Mouse (Mus musculus): Measurements from ENCODE around the gene Dnhd1. TPM values are rescaled to one million over a fixed set of nuclear protein-coding genes. Genes with fewer than 3 reads are reported as not detected.

Gene Dnhd1
- polyA plus RNA-seq, 1 experiment from 2014 or later = 1.9 TPM

DNA sequence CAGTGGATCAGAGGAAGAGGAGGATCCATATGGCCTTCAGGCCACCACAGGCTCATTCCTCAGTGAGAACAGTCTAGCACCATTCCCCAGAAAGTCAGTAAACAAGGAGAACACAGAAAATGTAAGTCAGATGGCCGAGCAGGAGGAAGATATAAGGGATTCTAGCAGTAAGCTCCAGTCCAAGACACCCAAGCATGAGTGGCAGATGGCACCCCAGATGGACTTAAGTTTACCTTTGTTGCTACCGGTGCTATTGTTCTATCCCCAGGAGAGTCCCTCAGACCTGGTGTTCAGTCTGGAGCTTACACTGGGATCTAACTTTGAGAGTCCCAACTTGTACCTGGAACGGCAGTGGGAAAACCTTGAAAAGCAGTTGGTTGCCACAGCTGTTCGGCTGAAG lies 53.2 kb downstream of the Dnhd1 start:
- no peak overlapping the region for H3K4me2 ChIP-seq (ENCODE audit: low read length)
- H3K27ac ChIP-seq (ENCODE audit: low read length) = no peak overlapping the region
- 85% methylated on average over 4 of the region's 4 CpGs for WGBS
- no peak overlapping the region for H3K4me3 ChIP-seq (ENCODE audit: low read depth, low read length)
- H3K4me1 ChIP-seq (ENCODE audit: control insufficient read depth, insufficient read depth, low read length) = no peaks in the 10 kb centered on the region
- H3K9ac ChIP-seq (ENCODE audit: low read depth, low read length) = no peak overlapping the region
- no peaks in the 10 kb centered on the region for H3K36me3 ChIP-seq (ENCODE audit: control insufficient read depth, insufficient read depth, low read length)
- ATAC-seq = no peak
- no peaks in the 10 kb centered on the region for H3K27me3 ChIP-seq (ENCODE audit: control insufficient read depth, insufficient read depth, low read depth, low read length)
- no peaks in the 10 kb centered on the region for H3K9me3 ChIP-seq (replicated peaks; ENCODE audit: control insufficient read depth, low read length, poor library complexity, severe bottlenecking)

DNA sequence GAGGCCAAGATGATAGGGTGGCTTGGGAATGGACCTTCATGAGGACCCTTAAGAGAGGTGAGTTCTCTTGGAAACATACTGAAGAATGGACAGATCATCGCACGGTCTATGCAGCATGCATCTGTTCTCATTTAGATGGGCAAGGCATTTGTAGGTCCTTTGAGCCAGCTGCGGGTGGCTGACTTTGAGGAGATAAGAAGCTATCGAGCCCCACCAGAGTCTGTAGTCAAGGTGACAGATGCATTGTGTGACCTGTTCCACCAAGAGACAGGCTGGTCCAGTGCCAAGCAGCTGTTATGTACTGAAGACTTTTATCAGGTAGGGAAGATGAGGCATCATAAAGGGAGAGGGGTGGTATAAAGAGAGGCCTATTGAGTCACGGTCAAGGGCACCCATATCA lies 58.1 kb downstream of the Dnhd1 start:
- H3K36me3 ChIP-seq (ENCODE audit: control insufficient read depth, insufficient read depth, low read length) = no peaks in the 10 kb centered on the region
- H3K4me1 ChIP-seq (ENCODE audit: control insufficient read depth, insufficient read depth, low read length) = no peaks in the 10 kb centered on the region
- no peak overlapping the region for H3K9ac ChIP-seq (ENCODE audit: low read depth, low read length)
- no peak overlapping the region for H3K27ac ChIP-seq (ENCODE audit: low read length)
- ATAC-seq = no peak
- no peaks in the 10 kb centered on the region for H3K27me3 ChIP-seq (ENCODE audit: control insufficient read depth, insufficient read depth, low read depth, low read length)
- H3K4me2 ChIP-seq (ENCODE audit: low read length) = no peak overlapping the region
- no peak overlapping the region for H3K4me3 ChIP-seq (ENCODE audit: low read depth, low read length)
- WGBS = 94% methylated on average over 5 of the region's 5 CpGs
- H3K9me3 ChIP-seq (replicated peaks; ENCODE audit: control insufficient read depth, low read length, poor library complexity, severe bottlenecking) = no peaks in the 10 kb centered on the region

DNA sequence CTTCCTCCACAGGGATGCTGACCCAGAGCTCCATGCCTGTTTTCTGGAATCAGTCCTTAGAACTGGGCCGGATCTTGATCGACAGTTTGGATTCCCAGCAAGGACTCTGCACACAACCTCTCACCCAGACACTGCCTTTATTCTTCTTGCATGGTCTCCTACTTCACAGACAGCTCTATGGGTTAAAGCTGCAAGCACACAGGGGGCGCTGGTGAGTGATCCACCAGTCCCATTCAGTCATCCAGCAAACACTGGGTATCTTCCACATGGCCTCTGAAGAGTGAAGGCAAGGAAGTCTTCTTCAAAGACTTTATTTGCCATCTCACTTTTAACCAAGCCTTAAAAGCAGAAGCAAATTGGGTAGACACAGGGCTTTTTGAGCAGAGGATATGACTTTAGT lies 64.7 kb downstream of the Dnhd1 start:
- Histone ChIP-seq H3K4me1 (ENCODE audit: control insufficient read depth, insufficient read depth, low read length) (no peaks in the 10 kb centered on the region), H3K27ac (ENCODE audit: low read length) (no peak overlapping the region), H3K36me3 (ENCODE audit: control insufficient read depth, insufficient read depth, low read length) (no peaks in the 10 kb centered on the region), H3K27me3 (ENCODE audit: control insufficient read depth, insufficient read depth, low read depth, low read length) (no peaks in the 10 kb centered on the region), H3K4me3 (ENCODE audit: low read depth, low read length) (no peak overlapping the region), H3K4me2 (ENCODE audit: low read length) (no peak overlapping the region), H3K9me3 (replicated peaks; ENCODE audit: control insufficient read depth, low read length, poor library complexity, severe bottlenecking) (no peaks in the 10 kb centered on the region), H3K9ac (ENCODE audit: low read depth, low read length) (no peak overlapping the region)
- WGBS = 66% methylated on average over 3 of the region's 3 CpGs
- ATAC-seq = no peak

DNA sequence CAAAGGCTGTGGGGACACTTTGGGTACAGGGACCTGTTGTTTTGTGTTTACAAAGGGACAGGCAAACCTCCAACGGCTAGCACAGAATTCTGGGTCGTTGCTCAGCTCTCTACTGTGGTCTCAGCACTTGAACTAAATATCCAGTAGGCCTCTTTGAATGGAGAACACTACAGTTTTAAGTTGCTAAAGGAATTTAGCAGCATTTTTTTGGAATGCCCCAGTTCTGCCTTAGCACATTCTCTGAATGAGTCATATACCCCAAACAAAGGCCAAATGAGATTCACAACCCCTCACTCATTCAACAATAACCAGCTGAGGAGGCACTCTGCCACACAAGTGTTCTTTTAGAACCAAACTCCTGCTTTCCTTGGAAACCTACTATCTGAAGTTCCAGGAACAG lies 71.3 kb downstream of the Dnhd1 start:
- no peaks in the 10 kb centered on the region for H3K36me3 ChIP-seq (ENCODE audit: control insufficient read depth, insufficient read depth, low read length)
- WGBS = 75% methylated on average over 2 of the region's 2 CpGs
- ATAC-seq = no peak
- no peak overlapping the region for H3K9ac ChIP-seq (ENCODE audit: low read depth, low read length)
- H3K9me3 ChIP-seq (replicated peaks; ENCODE audit: control insufficient read depth, low read length, poor library complexity, severe bottlenecking) = no peaks in the 10 kb centered on the region
- no peak overlapping the region for H3K4me2 ChIP-seq (ENCODE audit: low read length)
- H3K4me3 ChIP-seq (ENCODE audit: low read depth, low read length) = no peak overlapping the region
- H3K27me3 ChIP-seq (ENCODE audit: control insufficient read depth, insufficient read depth, low read depth, low read length) = no peaks in the 10 kb centered on the region
- no peaks in the 10 kb centered on the region for H3K4me1 ChIP-seq (ENCODE audit: control insufficient read depth, insufficient read depth, low read length)
- no peak overlapping the region for H3K27ac ChIP-seq (ENCODE audit: low read length)

DNA sequence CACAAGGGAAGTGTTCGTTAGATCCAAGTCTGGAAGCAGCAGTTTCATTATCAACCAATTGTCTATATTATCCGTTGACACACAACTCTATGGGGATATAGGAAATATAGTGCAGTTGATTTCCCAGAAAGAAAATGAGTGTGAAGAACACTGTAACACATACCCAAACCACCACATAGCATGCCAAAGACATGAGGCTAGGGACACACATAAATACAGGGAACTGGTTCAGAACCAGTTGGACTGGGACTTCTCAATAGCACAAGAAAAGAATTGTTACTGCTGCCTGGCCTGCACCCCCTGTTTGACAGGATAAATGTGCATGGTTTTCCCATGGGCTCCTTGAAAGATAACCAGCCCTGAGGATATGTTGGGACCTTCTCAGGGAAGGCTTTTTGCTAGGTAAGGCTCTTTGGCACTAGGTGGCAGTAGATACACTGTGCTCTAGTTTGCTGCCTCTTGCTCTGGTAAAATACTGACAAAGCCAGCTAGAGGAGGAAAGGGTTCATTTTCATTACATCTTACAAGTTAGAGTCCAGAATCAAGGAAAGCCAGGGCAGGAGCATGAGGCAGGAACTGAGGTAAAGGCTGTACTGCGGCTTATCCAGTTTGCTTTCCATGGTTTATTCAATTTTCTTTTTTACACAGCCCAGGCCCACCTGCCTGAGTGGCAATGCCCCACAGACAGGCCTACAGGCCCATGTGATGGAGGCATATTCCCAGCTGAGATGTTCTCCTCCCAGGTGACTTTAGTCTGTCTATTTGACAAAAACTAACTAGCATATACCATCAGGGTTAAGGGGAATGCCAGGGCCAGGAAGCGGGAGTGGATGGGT lies 75.7 kb downstream of the Dnhd1 start:
- H3K27ac ChIP-seq (ENCODE audit: low read length) = no peak overlapping the region
- no peak overlapping the region for H3K9ac ChIP-seq (ENCODE audit: low read depth, low read length)
- no peak overlapping the region for H3K4me2 ChIP-seq (ENCODE audit: low read length)
- peaks cover 3% of the 10 kb centered on the region; the same call in 1 of the 2 replicates for H3K36me3 ChIP-seq (ENCODE audit: control insufficient read depth, insufficient read depth, low read length)
- no peaks in the 10 kb centered on the region for H3K9me3 ChIP-seq (replicated peaks; ENCODE audit: control insufficient read depth, low read length, poor library complexity, severe bottlenecking)
- WGBS = 75% methylated on average over 4 of the region's 4 CpGs
- H3K27me3 ChIP-seq (ENCODE audit: control insufficient read depth, insufficient read depth, low read depth, low read length) = no peaks in the 10 kb centered on the region
- no peak overlapping the region for H3K4me3 ChIP-seq (ENCODE audit: low read depth, low read length)
- peak; percentile 82 for ATAC-seq
- no peaks in the 10 kb centered on the region for H3K4me1 ChIP-seq (ENCODE audit: control insufficient read depth, insufficient read depth, low read length)

DNA sequence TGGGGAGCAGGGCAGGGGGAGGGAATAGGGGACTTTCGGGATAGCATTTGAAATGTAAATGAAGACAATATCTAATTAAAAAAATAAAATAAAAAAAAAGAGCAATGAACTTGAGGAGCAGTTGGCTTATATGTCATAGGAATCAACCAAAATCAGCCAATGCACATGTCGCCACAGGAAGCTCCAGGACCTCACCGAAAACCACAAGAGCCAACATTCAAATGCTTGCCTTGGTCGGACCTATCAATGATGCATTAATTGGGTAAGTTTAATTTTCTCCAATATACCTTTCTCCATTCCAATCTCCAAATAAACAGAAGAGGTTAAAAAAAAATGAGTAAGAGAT lies 76.3 kb downstream of the Dnhd1 start:
- Histone ChIP-seq H3K9me3 (replicated peaks; ENCODE audit: control insufficient read depth, low read length, poor library complexity, severe bottlenecking) (no peaks in the 10 kb centered on the region), H3K4me3 (ENCODE audit: low read depth, low read length) (no peak overlapping the region)

DNA sequence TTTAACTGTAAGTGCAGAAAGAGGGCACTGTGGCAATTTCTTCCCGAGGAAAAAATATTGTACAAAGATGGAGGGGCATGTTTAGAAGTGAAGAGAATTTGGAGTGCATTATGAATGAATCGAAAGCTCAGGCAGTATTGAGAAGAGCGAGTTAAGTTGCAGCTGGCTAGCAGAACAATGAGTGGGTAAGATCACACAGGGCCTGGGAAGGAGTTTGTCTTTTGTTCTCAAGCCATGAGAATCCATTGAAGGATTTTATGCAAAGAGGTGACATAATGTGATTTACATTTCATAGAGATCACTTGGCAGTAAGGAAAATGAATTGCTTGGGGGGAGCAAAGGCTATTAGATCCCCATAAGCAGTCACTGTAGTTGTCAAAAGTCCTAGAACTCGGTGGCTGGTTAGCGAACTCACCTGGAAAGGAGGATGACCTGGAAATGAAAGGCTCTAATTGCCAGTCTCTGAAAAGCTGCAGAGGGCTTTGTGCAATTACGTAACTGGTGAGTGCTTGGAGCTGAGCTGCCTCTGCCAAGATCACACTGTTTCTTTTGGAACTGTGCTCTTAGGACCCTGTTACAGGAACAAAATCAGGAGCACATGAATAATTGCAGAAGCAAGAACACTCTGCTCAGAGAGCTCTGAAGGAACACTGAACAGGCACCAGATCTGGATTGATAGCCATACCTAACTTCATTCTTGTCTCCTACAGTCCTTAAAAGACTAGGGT lies 78.2 kb downstream of the Dnhd1 start:
- Histone ChIP-seq H3K4me2 (ENCODE audit: low read length) (no peak overlapping the region), H3K27ac (ENCODE audit: low read length) (peak overlapping the region; percentile 37; the same call in 1 of the 2 replicates), H3K4me1 (ENCODE audit: control insufficient read depth, insufficient read depth, low read length) (no peaks in the 10 kb centered on the region), H3K9ac (ENCODE audit: low read depth, low read length) (no peak overlapping the region), H3K36me3 (ENCODE audit: control insufficient read depth, insufficient read depth, low read length) (peaks cover 19% of the 10 kb centered on the region), H3K4me3 (ENCODE audit: low read depth, low read length) (no peak overlapping the region), H3K27me3 (ENCODE audit: control insufficient read depth, insufficient read depth, low read depth, low read length) (no peaks in the 10 kb centered on the region), H3K9me3 (replicated peaks; ENCODE audit: control insufficient read depth, low read length, poor library complexity, severe bottlenecking) (no peaks in the 10 kb centered on the region)
- WGBS = 23% methylated on average over 6 of the region's 6 CpGs
- no peak for ATAC-seq

More for the DNA sequence above, 76.3 kb downstream of the Dnhd1 start:
- peaks cover 5% of the 10 kb centered on the region; the same call in 1 of the 2 replicates for H3K36me3 ChIP-seq (ENCODE audit: control insufficient read depth, insufficient read depth, low read length)
- no peak; the same call in 1 of the 2 replicates for ATAC-seq
- H3K4me1 ChIP-seq (ENCODE audit: control insufficient read depth, insufficient read depth, low read length) = no peaks in the 10 kb centered on the region
- H3K9ac ChIP-seq (ENCODE audit: low read depth, low read length) = no peak overlapping the region
- no peaks in the 10 kb centered on the region for H3K27me3 ChIP-seq (ENCODE audit: control insufficient read depth, insufficient read depth, low read depth, low read length)
- 96% methylated on average over 4 of the region's 4 CpGs for WGBS
- no peak overlapping the region for H3K4me2 ChIP-seq (ENCODE audit: low read length)
- no peak overlapping the region for H3K27ac ChIP-seq (ENCODE audit: low read length)

DNA sequence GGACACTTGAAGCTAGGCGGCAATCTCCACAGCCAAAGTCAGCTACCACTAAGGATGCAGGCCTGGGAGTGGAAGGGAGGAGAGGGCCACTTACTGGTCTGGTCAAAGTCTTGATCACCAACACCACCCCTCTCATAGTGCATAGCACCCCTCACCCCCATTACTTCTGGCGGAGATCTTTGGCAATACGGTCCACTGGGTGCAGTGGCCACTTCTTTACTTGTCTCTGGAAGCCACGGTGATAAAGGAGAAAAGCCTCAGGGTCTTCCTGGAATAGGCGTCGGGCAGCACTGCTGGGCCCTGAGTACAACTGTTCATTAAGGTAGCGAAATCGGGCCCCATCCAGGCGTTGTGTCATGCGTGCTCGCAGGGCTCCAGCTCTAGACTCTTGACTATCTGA lies 83.2 kb downstream of the Dnhd1 start:
- WGBS = 97% methylated on average over 11 of the region's 11 CpGs
- Histone ChIP-seq H3K27ac (ENCODE audit: low read length) (no peak overlapping the region), H3K27me3 (ENCODE audit: control insufficient read depth, insufficient read depth, low read depth, low read length) (no peaks in the 10 kb centered on the region), H3K4me3 (ENCODE audit: low read depth, low read length) (no peak overlapping the region), H3K9me3 (replicated peaks; ENCODE audit: control insufficient read depth, low read length, poor library complexity, severe bottlenecking) (no peaks in the 10 kb centered on the region), H3K4me2 (ENCODE audit: low read length) (no peak overlapping the region), H3K36me3 (ENCODE audit: control insufficient read depth, insufficient read depth, low read length) (peaks cover 19% of the 10 kb centered on the region), H3K4me1 (ENCODE audit: control insufficient read depth, insufficient read depth, low read length) (peaks cover 21% of the 10 kb centered on the region), H3K9ac (ENCODE audit: low read depth, low read length) (no peak overlapping the region)
- no peak for ATAC-seq

DNA sequence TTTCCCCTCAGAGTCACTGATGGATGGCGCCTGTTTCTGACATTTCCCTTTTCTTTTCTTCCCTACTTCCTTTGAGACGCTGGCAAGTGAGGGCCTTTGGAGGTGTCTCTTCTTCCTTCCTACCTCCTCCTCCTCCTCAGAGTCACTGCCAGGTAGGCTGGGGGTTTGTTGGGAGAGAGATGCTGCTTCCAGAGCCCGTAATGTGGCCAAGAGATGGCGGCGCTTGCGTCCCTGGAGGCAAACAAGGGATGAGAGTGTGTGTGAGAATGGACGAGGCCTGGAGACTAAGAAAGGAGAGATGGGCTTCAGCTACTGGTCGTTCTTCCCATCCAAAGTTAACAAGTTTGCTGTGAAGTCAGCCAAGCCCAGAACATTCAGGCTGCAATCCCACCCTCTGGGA lies 84.2 kb downstream of the Dnhd1 start:
- H3K27me3 ChIP-seq (ENCODE audit: control insufficient read depth, insufficient read depth, low read depth, low read length) = no peaks in the 10 kb centered on the region
- 94% methylated on average over 8 of the region's 8 CpGs for WGBS
- H3K4me3 ChIP-seq (ENCODE audit: low read depth, low read length) = no peak overlapping the region
- H3K4me1 ChIP-seq (ENCODE audit: control insufficient read depth, insufficient read depth, low read length) = peaks cover 27% of the 10 kb centered on the region
- H3K4me2 ChIP-seq (ENCODE audit: low read length) = no peak overlapping the region
- no peak for ATAC-seq
- H3K36me3 ChIP-seq (ENCODE audit: control insufficient read depth, insufficient read depth, low read length) = peaks cover 19% of the 10 kb centered on the region
- no peak overlapping the region for H3K9ac ChIP-seq (ENCODE audit: low read depth, low read length)
- no peak overlapping the region for H3K27ac ChIP-seq (ENCODE audit: low read length)
- H3K9me3 ChIP-seq (replicated peaks; ENCODE audit: control insufficient read depth, low read length, poor library complexity, severe bottlenecking) = no peaks in the 10 kb centered on the region
